Mouse (Mus musculus): ENCODE data around the gene Sfmbt1.
A peak's percentile ranks its signal among the peaks of the same experiment; 100 is the strongest.
"Not testable (repeated sequence)": the region's sequence is repeated elsewhere in the genome, so short reads cannot be mapped to it uniquely, and the experiment has no call there.

Gene Sfmbt1

DNA sequence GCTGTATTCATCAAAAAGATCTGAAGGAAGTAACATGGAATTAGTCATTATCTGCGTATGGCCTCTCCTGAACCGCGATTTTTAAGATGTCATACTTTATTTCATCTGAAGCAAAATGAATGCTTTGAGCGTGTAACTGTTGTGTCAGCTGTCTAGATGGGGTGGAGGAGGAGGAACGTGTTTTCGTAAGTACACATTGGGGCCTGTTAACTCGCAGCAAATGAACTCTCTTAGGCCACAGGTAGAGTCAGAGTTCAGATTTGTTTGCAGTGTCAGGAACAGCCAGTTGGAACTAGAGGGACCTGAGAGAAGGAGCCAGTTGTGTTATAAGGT, 2.3 kb downstream of the Sfmbt1 start:
- no peak for DNase-seq (ENCODE audit: low spot score)

DNA sequence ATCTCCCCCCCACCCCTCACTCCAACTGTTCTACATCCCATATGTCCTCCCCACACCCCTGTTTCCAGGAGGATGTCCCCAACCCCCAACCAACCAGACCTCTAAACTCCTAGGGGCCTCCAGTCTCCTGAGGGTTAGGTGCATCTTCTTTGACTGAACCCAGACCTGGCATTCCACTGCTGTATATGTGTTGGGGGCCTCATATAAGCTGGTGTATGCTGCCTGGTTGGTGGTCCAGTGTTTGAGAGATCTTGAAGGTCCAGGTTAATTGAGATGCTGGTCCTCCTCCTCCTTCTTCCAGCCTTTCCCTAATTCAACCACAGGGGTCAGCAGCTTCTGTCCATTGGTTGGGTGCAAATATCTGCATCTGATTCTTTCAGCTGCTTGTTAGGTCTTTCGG, 4.0 kb downstream of the Sfmbt1 start:
- DNase-seq (ENCODE audit: low spot score): not testable (repeated sequence)

DNA sequence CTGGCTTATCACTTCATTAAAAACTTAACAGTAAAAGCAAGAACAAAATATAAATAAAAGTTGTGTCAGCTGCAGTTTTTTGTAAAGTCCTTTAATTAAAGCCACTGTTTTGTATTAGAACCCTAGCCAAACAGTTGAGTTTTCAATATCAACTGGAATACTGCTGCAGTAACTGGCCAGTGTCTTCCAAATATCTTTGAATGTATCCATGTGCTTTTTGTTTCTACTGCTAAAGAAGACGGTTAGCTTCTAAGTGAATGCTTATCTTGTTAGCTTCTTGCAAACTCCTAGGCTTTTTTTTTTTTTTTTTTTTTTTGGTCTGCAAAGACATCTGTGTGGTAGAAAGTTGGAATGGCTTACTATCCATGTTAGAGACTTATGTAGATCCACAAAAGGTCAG, 4.9 kb downstream of the Sfmbt1 start:
- no peak for DNase-seq (ENCODE audit: low spot score)

DNA sequence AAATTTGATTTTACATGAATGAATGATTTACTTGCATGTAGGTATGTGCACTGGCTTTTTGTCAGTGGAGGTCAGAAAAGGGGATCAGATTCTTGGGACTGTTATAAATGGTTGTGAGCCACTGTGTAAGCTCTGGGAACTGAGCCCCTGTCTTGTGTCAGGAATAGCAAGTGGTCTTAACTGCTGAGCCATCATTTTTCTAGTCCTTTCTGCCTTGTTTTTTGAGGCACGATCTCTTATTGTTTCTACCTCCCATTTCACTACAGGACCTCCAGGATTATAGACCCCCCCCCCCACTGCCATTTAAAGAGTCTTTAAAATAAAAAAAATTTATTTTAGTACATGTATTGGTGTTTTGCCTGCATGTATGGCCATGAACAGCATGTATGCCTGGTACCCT, 7.2 kb downstream of the Sfmbt1 start:
- DNase-seq (ENCODE audit: low spot score): no peak

DNA sequence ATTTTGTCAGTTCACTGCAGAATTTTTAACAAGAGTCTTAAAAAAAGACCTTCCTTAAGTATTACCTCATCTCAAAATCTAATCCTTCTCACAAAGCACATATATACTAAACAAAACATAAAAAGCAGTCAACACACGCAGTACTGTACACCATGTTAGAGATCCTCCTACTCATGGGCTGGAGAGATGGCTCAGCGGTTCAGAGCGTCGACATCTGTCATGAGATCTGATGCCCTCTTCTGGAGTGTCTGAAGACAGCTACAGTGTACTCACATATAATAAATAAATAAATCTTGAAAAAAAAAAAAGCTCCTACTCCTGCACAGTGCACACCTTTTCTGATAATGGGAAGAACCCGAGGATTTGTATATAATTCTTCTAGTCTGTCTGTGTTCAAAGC, 7.8 kb downstream of the Sfmbt1 start:
- DNase-seq (ENCODE audit: low spot score): no peak

DNA sequence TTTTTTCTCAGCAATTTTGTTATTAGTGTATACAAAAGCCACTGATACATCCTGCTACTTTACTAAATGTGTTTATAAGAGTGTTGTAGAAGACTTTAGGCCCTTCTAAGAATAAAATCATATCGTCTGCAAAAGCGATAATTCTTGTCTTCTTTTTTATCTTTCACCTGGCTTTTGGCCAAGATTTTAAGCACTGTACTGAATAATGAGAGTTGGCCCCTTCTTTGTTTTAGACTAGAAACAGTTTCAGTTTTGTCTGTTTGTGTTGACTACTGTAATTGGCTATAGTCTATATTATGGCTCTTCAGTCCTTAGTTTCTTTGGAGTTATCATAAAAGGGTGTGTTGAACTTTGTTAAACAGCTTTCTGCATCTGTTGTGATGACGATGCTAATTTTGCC, 17.2 kb downstream of the Sfmbt1 start:
- no peak for DNase-seq (ENCODE audit: low spot score)

DNA sequence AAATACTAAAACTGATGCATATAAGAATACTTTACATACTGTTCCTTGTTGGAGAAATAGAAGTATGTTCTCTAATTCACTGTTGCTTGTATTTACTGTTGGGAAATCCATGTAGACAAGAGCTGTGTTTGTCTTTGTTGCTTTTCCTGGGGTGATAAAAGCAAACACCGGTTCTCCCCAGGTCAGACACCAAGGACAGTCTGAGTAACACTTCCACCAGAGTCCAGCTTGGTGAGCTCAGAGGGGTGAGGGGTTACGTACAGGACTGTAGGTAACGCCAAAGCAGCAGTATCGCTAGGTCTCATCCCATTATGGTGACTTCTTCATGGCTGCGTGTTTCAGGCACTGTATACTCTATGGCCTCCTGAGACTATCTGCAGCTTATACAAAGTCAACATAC, 20.0 kb downstream of the Sfmbt1 start:
- no peak for DNase-seq (ENCODE audit: low spot score)

DNA sequence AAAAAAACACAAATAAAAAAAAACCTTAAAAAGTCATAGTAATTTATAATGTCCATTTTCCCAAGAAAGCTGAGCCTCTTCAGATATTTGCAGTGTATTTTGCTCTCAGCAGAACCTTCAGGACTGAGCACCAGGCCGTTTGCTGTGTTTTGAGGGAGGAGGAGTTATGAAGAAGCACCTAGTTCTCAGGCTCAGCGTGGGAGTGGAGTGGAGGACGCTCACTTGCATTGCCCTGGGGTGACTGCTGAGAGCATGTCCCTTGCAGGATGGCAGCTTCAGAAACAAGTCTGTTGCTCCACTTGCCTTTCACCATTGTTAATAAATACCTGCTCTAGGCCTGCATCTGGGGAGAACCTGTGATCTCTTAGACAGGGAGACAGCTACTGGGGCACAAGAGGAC, 21.2 kb downstream of the Sfmbt1 start:
- no peak for DNase-seq (ENCODE audit: low spot score)

DNA sequence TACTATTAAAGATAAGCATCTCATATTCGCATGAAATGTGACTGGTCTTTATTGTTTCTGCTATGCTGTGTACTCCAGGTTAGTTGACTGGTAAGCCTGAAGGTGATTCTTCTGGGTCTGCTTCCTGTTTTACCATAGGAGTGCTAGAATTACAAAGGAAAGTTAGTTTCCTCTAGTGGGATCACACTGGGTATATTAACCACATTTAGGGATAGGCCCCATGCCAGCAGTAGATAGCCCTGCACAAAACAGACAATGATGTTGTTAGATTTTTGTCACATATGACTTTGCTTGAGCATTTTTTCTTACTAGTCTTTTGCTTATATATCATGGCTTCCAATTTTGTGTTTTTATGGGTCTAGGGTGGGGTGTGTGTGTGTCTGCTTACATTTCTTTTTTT, 21.8 kb downstream of the Sfmbt1 start:
- no peak for DNase-seq (ENCODE audit: low spot score)

DNA sequence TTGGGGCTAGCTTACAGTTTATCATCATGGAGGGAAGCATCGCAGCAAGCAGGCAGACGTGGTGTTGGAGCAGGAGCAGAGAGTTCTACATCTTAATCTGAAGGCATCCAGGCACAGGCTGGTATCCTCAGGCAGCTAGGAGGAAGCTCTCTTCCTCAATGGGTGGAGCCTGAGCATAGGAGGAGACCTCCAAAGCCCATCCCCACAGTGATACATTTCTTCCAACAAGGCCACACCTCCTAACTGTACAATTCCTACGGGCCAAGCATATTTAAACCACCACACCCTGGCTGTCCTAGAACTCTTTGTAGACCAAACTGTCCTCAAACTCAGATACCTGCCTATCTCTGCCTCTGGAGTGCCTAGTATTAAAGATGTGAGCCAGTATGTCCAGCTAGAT, 29.2 kb downstream of the Sfmbt1 start:
- DNase-seq (ENCODE audit: low spot score): no peak

DNA sequence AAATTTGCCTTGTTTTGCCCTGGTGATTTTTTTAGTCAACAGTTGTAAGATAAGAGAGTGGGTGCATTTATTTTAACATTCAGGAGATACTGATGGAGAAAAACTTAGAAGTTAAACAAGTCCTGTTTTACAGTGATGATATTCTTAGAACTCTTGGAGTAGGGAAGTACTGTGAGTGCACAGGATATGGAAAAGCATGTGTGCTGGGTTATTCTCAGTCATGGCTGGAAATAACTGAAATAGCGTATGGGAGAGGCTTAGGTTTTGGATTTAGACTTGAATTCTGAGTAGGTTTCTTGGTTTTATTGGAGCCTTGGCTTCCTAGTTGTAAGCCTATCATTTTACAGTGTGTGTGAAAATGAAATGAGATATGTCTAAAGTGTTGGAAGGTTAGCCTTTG, 31.5 kb downstream of the Sfmbt1 start:
- no peak for DNase-seq (ENCODE audit: low spot score)

DNA sequence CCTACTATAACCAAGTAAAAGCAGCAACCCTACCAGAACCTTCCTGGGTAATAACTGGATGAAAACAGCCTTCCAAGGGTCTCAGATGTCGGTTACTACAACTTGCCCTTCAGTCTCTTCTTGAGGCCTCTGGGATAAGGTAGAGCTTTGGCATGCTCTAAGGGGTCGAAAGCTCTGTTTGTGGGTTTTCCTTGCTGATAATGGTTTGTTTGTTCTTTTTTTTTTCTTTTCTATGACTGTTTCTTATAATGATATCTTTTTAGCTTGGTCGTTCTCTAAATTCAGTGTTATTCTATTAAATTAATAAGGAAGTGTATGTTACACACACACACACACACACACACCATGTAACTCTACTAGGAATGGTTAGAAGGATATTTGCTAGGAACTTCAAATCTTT, 42.6 kb downstream of the Sfmbt1 start:
- no peak for DNase-seq (ENCODE audit: low spot score)

DNA sequence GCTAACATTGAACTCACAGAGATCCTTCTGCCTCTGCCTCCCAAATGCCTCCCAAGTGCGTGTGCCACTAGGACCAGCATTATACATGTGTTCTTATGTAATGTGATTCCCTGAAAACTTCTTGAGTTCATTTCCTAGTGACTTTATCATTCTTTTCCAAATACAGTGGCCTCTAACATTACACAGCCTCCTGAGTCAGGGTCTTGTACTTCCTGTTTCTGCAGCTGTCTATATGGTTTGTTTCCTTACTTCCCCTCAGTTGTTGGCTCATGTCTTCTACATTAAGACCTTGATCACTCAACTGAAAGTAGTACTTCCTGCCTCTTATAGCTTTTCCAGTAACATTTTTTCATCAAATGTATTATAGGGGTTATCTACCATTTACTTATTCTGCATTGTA, 46.6 kb downstream of the Sfmbt1 start:
- no peak for DNase-seq (ENCODE audit: low spot score)

DNA sequence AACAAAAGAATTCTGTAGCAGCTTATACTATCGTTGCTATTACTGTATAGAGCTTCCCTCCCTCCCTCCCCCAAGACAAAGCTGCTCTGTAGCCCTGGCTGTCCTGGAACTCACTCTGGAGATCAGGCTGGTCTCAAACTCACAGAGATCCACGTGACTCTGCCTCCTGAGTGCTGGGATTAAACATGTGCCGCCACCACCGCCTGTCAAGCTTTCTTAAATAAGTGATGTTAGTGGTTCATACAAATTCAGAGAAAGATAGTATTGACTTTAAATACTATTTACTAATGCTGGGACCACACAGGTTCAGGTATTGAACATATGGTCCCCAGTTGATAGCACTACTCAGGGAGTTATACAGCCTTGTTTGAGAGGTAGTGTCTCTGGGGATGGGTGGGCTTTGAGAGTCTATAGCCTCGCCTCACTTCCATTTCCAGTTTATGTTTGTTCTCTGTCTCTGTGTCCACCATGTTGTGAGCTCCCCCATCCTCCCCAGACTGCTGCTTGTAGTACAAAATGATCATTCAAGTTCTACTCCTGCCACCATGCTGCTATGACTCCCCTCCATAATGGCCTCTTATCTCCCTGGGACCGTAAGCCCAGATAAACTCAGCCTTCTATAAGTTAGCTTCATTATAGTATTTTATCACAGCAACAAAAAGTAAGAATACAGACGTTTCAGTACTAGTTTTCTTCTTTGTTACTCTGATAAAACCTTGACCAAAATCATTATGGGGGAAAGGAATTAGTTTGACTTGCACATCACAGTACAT, 47.7 kb downstream of the Sfmbt1 start:
- DNase-seq (ENCODE audit: low spot score): no peak

DNA sequence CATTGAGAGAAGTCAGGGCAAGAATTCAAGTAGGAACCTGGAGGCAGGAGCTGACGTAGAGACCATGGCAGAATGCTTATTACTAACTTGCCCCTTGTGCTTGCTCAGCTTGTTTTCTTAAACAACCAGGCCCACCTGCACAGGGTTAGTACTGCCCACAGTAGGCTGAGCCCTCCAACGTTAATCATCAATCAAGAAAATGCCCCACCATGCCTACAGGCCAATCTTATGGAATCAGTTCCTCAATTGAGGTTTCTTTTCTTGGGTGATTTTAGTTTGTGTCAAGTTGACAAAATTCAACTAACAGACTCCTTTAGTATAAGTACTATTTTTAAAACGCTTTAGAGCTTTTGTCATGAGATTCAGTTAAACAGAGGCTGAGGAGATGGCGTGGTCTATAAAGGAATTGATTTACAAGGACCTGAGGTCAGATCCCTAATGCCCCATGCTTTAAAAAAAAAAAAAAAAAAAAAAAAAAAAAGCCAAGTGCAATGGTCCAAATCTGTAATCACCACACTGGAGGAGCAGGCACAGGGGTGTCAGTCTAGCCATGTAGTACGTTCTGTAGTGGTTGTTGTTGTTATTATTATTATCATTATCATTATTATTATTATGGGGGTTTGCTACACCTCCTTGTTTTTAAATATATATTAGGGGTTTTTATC, 48.4 kb downstream of the Sfmbt1 start:
- no peak for DNase-seq (ENCODE audit: low spot score)

DNA sequence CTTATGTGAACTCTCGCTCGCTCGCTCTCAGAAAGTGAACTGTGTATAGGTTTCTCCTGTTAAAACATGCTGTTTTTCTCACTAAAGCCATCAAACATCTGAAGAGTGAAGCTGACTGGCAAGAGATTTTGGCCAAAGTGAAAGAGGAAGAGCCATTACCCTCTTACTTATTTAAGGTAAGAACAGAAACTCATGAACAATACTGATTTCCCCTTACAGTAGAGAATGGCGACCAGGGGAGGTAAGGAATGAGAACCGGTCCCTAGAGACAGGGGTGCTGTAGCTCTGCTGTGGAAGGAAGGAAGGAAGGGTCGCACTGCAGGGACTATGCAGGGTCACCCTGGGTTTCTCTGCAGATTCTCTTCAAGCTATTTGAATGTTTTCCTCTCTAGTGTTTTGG, 70.0 kb downstream of the Sfmbt1 start:
- no peak for DNase-seq (ENCODE audit: low spot score)

DNA sequence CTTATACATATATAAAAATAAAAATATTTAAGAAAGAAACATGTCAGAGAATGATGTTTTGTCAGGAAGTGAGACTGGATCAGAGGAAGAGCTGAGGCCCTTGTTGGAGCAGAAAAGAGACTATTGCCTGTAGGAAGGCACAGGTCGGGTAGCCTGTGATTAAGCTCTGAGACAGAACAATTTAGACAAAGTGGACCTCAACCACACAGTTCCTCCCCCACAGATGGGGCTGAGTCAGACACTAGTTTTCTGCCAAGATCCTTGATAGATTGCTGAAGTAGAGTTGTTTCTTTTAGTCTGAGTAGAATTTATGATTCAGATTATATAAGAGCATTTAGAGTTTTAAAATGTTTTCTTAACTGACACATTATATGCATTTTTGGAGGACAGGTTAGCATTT, 74.8 kb downstream of the Sfmbt1 start:
- DNase-seq (ENCODE audit: low spot score): no peak

DNA sequence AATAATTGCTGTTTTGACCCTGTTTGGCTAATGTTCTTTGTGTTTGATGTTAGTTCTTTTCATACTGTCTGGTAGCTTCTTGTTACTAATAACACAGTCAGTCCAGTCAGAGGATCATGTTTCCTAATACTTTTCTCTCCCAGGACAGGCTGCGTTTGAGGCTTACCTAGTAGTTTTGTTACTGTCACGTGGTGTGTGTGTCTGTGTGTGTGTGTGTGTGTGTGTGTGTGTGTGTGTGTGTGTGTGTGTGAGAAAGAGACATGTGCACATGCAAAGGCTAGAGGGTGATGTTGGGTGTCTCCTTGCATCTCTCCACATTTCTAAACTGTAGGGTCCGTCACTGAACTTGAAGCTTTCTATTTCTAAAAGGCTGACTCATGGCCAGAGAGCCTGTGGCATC, 78.2 kb downstream of the Sfmbt1 start:
- no peak for DNase-seq (ENCODE audit: low spot score)

DNA sequence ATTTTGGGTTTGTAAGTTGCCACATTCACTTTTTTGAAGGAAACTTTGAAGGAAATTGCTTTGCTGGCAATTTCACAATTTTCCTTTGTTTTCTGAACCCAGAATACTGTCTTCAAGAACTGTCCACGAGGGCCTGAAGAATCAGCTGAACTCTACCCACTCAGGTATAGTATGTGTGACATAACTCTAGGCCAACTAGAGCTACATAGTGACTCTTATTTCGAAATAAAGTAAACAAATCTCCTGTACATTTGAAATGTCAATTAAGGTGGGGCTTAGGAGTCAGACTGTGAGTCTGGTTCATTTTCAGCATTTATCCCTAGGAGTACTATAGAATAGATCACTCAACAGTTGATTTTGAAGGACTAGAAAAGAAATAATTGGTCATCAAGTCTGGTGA, 87.1 kb downstream of the Sfmbt1 start:
- DNase-seq (ENCODE audit: low spot score): no peak

DNA sequence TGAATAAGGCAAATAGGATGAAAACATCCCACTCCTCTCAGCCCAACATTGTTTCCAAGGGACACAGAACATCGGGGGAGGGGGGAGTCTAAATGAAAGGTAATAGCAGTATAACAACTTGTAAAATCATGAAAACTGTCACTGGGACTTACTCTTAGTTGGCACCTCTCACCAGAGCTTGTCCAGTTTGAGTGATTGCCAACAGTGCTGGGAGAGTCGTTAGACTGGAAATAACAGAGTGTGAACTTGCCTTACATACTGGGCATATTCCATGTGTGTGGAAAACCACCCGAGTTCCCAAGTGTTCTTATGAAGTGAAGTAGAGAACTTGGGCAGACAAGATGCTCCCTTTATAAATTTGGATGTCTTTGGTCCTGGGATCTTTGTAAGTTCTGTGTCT, 106.5 kb downstream of the Sfmbt1 start:
- no peak for DNase-seq (ENCODE audit: low spot score)

DNA sequence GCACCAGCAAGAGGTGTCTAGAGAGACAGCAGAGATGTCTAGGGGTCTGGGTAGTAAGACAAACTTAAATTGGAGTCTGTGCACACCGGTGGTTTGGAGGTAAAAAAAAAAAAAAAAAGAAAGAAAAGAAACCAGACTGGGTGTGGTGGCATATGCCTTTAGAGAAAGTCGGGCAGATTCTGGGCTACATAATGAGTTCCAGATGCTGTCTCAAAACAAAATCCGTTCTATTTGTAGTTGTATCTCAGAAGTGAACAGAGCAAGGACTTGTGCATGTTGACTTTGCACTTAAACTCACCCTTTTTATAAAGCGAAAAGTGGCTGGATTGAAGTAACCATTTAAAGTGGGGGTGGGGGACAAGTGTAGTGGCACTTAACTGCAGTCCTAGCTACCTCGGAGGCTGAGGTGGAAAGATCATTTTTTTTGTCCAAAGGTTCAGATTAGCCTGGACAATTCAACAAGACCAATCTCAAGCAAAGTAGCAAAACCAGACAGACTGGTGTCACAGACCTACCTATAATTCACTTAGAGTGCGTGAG, 109.9 kb downstream of the Sfmbt1 start:
- DNase-seq (ENCODE audit: low spot score): peak; percentile 27

DNA sequence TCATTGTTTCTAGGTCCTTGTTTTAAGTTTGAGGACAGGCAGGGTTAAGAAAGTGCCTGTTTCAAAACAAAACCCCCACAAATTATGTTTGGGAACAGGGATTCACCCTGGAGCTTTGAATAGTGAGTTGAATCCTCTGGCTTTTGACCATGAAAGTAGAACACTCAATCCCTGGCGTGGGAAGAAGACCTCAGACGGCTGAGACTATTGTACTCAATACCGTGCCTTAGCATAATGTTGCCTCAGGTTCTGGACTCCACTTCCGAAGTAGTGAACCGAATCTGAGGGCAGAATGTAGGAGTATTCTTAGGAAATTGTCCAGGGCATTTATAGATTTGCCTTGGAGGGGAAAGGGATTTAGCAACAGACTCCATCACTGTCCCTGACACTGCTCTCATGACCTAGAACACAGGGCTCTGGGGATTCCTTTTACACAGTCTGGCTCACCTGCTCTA, 110.4 kb downstream of the Sfmbt1 start:
- DNase-seq (ENCODE audit: low spot score): no peak

DNA sequence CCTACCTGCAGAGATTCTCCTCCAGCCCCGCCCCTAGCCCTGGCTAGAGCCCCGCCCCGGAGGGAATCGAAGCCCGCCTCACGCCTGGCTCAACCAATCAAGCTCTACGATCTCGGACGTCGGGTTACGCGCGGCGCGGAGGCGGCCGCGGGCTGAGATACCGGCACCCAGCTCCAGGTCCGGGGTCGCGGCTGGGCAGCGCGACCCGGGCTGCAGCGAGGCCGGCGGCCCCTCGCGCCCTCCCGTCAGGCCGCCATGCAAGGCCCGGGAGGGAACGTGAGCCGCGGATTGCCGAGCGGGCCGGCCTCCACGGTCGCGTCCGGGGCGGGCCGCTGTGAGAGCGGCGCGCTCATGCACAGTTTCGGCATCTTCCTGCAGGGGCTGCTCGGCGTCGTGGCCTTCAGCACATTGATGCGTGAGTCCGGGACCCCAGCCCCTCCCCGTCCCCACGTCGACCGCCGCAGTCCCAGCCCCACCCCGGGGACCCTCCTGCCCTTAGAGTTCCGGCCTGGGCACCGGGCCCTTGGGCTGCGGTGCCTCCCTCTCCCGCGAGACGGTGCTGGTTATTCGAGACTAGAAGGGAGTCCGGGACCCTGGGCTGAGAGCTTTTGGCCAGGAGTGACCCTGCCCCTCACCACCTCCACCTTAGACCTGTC, 111.0 kb downstream of the Sfmbt1 start, which contains the start of gene Tmem110:
Gene Tmem110 (plus strand): TSS at position 115 of the 656 bp plus-strand sequence.
- DNase-seq (ENCODE audit: low spot score): peak; percentile 85
